Mouse (Mus musculus) spleen, adult 18-20 months (tissue): Measurements from ENCODE around the gene Acr.
A peak's percentile ranks its signal among the peaks of the same experiment; 100 is the strongest.

ENCODE experiments used
- DNase-seq, 2 experiments: peaks; one replicate each; pipeline ENCODE4 v3.0.0; 2022; ENCODE audit warnings: mixed read lengths in 2 of 2

Gene Acr

DNA sequence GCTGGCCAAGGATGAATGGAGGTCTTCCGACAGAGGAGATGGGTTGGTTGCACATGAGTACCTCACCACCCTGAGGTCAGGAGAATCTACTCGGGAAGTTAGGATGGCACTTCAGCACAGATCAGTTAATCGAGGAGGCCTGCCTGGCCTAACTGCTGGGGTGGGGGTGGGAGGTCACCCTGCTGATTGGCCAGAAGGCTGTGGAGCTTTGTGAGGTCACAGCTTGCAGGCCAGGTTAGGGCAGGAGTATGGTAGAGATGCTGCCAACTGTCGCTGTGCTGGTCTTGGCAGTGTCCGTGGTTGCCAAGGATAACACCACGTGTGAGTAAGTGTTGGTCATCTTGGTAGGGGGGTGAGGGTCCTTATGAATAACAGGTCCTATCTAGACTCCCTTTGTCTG is at the start of gene Acr:
TSS of gene Acr (plus strand) at position 213 of the 400 bp plus-strand sequence.
- DNase-seq, result no peak

DNA sequence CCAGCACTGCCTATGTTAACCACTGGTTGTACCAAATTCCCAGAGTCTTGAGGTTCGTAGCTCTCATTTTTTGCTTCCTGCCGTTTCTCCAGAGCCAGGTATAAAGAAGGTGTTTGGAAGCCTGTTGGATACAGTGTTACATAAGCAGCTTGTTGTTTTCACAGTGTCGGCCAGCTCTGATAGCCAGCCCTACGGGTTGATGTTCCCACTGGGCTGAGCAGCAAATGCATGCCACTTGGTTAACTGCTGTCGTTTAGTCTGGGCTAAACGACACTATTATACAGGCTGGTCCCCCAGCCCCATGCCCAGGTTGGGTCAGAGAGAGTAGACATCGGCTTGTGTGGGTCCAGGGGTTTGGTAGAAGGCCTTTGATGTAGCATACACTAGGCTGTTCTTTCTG is 46.2 kb upstream of the Acr start:
- no peak for DNase-seq

DNA sequence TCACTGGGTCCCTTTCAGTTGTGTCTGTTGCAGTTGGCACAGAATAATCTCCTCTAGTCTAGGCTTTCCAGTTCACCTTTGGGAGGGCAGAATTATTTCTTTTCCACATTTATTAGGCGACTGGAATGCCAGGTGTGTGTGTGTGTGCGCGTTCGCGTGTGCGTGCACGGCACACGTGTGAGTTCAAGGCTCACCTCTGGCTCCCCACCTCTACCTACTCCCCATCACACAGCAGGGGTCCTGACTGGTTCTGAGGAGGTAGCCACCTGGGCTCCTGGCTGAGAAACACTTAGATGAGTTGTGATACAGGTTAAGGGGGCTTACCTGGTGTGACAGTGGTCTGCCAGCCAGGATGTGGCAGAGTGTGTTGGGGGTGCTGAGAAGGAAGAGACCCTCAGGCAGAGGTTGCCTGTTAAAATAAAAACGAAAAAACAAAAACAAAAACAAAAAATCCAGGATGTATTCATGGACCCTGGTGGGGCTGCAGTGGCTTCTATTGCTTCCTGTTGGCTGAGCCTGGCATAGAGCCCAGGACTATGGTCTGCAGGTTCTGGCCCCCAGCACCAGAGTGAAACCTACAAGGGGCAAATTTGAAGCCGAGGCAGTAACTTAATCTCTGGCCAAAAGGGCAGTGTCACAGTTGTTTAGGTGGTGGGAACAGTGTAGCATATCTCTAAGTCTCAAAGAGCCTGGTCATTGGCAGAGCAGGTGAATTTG is 45.4 kb upstream of the Acr start:
- no peak for DNase-seq

DNA sequence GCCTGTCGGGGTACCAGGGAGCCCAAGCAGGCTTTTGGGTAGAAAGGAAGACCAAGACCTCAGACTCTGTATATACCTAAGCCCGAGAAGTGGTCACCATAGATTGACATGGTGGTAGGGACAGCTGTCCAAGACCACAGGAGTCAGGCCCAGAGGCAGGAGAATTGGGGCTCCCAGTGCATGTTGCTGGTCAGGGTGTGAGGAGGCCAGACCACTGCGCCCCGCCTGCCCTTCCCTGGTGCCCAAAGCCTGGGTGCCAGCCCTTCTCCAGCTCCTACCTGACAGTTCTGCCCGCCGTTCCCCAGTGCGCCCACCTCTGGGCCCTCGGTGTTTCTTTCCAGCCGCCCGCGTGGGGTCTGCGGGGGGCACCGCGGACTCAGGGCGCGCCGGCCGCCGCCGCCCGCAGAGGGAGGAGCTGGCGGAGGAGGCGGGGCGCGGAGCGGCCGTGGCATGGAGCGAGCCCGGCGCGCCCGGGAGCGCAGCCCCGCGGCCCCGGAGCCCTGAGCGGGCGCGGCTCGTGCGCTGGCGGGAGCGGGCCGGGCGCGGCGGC is 44.8 kb upstream of the Acr start:
- no peak for DNase-seq

DNA sequence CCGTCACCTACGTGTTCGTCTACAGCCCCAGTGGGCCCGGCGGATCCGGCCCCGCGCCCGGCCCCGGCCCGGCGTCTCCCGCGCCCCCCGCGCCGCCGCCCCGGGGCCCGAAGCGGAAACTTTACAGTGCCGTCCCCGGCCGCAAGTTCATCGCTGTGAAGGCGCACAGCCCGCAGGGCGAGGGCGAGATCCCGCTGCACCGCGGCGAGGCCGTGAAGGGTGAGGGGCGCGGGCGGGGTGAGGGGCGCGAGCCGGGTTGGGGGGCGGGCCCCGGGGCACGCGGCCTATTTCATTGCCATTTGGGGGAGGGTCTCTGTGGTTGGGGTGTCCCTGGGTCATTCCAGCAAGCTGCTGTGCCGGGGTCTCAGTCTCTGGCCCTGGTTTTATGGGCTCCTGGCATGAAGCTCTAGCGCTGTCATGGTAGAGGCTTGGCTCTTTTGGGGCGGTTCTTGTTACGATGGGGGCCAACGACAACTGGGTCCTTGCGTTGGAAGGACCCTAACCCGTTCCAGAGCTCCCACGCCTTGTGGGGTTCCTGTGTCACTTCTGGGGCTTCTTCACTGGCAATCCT is 44.0 kb upstream of the Acr start:
- DNase-seq, result no peak

DNA sequence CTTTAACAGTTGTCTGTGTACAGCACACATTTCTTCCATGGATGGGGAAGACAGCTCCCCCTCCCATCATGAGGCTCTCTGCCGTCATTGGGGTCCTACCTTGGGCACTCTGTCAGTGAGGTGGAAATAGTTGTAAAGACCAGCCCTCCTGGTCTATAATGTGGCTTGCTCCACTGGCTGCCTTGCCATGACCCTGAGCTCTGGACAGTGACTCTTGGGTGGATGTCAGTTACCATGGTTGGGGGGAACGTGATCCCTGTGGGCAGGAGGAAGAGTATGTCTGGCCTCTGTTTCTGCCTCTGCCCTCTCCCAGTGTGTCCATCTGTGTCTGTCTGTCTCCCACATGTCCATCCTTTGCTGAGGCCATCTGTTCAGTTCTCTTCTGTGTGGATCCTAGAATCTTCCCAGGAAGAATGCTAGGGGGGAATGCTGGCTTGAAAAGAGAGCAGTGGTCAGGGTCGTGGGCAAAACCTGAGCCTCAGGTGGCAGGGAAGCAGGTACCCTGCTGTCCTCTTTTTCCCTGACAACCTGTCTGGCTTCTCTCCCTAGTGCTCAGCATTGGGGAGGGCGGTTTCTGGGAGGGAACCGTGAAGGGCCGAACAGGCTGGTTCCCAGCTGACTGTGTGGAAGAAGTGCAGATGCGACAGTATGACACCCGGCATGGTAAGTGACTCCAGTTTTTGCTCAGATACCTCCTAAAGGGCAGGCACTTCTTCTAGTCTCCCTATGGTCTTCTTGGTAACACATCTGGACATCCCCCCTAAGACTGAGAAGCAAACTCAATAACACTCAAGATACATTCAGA is 43.3 kb upstream of the Acr start:
- no peak for DNase-seq

DNA sequence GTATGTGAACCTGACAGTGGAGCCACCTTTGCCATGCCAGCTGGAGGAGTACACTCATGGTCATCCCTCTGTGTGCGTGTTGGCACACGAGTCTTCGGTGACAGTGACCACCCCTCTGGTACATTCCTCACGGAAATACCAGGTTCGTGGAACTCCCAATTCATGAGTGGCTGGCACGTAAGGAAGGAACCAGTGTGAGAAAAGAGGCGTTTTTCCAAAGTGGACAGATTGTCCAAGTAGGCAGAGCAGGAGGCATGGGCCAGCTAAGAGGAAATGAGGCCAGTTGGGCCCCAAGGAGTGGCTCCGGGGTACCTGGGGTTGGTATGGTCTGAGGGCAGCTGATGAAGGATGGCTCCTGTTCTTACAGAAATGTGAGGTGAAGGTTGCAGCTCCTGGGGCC is 42.7 kb upstream of the Acr start:
- no peak for DNase-seq

DNA sequence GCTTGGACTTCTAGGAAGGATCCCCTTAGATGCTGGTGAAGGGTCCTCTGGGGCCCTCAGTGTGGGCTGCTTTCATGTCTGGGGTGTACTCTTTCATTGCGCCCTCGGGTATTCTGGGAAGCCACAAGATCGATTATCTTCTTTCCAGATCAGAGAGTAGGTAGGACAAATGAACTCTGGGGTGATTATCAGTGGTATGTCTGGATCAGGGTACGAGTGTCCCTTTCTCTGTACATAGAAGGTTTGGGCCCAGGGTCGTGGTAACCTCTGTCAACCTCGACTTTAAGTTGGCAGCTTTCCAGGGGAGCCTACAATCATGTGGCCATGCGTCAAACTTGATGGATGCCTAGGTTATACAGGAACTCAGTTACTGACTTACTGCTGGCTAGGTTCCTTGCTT is 42.2 kb upstream of the Acr start:
- DNase-seq, result no peak

DNA sequence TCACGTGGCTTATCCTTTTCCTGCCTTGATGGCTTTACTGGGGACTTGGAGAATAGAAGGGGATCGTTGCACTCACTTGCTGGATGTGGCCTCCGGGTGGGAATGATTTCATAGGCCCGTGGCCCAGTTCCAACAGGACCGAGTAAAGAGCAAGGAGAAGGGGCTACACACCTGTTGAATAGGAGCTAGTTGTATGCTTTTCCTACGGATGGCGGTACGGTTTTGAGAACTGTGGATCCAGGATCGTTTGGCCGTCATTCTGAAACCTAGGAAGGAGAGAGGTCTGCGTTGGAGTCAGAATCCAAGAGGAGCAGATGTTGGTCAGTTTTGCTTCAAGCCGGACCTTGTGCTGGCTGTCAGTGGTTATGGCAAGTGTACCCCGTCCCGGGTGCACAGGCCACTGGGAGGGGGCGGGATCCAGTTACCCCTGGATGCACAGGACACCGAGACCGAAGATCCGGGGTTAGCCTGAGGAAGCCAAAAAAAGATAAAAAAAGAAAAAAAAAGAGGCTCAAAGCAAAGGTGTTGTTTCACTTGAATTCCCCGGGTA is 41.3 kb upstream of the Acr start:
- DNase-seq, result no peak

DNA sequence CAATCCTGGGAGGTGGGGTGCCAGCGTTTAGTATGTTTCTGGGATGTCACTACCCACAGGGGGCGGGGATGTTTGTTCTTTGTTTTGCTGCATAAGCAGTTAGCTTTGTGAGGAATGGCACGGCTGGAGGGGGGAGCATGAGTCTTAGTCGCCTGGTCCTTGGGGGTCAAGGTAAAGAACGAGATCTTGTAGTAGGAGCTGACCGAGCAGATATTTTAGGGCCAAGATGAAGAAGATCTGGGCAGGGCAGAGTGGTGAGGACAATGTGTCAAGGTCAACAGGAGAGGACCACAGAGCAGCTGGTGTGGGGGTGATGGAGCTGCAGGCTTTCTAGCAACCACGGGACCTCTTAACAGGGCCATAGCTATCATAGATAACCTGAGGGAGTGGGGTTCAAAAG is 40.7 kb upstream of the Acr start:
- no peak for DNase-seq

DNA sequence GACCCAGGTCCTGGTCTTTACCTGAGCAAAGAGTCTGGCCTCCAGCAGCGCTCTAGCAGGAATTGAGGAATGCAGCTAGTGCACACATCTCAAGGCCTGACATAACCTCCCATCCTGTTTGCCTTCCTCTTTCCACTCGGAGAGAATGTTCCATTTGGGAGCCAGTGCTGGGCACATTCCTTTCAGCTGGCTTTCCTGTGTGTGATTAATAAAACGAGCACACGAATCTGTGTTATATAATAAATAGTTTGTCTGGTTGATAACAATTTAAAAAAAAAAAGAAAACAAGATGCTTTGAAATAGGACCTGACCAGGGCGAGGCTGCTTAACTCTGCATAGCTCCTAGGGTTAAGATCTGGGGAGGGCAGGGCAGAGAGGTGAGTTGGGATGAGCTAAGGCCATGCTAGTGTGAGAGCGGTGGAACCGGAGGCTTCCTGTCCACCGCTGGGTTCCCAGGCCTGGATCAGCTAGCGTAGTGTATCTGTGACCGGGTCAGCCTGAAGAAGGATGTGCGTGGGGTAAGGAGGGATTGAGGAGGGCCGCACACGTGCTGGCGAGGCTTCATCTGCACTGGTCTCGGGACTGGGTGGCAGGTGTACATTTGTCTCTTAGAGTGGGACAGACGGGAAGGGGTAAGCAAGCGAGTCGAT is 39.8 kb upstream of the Acr start:
- DNase-seq, result no peak

DNA sequence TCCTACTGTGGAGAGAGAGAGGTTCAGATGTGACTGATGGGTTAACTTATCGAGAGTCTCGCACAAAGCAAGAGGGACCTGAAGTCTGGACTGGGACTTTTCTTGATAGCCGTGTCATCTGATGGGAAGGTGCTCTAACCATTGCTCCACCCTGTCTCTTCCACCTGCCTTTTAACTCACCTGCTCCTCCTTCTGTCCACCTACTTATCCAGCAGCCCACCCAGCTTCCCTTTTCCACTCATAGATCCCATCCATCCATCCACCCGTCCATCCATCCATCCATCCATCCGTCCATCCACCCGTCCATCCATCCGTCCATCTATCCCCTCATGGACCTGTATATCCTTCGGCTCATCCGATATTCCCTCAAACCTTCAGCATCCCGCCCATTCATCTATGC is 39.2 kb upstream of the Acr start:
- DNase-seq, result no peak

DNA sequence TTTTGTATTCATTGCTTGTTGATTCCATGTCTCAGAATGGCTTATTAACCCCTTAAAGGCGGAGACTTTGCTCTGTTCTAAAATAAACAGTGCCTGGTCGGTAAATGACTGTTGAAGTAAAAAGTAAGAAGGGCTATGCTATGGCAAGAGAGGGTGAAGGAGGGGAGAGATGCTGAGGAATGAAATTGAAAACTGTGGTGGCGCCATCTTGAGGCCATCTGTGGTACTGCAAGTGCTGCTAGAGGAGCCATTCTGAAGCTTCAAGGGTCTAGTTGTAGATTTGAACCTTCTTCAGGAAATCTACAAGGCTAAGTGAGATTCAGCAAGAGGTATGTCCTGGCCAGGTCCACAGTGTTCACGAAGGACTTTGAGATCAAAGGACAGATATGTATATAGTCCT is 37.8 kb upstream of the Acr start:
- DNase-seq, result peak in 1 of 2 experiments; percentile 40

DNA sequence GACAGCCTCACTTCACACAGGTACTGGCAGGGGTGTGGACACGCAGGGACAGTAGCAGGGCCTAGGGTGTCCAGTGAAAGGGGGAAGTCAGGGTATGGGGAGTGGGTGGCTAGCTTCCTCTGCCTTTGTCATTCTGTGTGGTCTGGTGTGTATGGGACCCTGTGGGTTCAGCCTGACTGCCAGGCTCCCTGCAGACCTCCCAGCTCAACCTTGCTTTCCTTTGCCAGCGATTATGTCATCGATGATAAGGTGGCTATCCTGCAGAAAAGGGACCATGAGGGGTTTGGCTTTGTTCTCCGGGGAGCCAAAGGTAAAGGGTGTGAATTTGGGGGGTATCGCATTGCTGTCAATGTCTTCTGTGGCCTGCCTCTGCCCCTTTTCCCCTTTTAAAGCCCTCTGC is 36.7 kb upstream of the Acr start:
- DNase-seq, result no peak

DNA sequence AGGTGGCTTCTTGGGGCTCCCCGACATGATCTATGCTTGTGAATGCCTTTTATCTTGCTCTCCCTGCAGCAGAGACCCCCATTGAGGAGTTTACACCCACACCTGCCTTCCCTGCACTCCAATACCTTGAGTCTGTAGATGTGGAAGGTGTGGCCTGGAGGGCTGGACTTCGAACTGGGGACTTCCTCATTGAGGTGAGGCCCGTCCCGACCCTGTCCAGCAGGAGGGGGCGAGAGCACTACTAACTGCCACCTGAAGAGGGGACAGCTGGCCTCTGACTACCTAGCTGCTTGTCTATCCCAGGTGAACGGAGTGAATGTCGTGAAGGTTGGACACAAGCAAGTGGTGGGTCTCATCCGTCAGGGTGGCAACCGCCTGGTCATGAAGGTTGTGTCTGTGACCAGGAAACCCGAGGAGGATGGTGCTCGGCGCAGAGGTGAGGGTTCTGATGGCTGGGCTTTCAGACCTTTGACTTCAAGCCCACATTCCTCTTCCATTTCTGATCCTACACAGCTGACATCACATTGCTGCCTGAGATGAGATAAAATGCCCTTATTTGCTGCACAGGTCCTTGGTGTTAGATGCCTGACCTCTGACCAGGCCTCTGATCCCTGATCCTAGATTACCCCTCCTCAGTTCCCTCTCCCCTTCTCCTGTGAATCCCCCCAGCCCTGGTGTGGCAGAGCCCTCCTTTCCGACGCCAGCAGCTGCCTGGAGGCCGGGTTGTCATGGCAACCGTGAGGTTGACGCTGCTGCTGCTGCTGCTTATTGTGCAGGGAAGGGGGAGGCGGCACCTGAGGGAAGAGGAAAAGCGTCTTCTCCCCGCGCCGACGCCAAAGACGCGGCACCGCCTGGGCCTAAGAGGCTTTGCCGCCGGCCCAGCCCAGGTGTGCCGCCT is 35.9 kb upstream of the Acr start:
- DNase-seq, result no peak

DNA sequence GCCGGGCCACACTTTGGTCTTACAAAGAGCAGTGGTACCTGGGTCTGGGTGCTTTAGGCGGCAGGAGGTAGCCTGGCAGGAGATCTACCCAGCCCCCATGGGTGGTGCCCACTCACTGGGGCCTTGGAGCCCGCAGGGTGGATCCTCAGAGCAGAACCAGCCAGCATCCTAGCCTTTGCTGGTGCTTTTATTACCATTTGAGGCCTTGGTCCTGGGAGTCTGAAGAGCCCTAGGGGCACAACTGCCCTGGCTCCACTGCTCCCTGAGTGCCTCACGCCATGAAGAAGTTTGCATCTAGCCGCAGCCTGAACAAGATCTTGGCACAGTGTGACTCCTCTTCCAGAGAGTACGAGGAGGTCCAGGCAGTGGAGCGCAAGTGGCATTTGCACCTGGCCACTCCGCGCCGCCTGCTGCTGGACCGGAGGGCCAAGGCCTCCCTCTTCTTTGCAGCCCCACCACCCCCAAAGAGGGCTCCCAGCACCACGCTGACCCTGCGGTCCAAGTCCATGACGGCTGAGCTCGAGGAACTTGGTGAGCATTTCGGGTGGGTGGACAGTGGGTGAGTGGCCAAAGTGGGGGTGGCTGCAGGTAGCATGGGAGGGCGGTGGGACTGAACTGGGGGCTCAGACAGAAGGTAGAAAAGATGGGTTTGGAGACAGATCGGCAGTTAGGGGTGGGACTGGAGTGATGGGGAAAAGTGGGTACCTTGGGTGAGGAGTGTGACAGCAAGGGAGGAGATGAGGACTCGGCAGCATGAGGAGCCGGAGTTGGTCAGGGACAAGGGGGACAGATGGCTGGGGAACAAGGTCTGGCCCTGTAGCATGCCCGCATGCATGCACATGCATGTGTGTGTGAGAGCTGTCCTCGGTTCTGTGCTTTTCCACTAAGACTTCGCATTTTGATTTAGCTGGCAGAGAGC is 34.9 kb upstream of the Acr start:
- DNase-seq, result no peak

DNA sequence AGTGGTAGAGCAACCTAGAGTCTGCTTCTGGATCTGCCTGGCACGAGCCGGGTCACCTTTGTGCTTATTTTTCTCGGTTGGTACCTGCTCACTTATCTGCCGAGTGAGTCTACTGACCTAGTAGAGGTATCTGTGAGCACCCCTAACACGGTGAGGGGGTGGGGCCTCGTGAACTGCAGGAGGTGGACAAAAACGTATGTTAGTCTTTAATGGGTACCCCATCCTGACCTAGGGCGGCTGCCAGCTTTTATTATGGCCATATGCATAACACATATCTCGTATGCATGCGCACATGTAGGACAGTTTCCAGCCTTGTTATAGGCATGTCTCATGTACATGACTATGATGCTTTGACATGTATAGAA is 34.3 kb upstream of the Acr start:
- no peak for DNase-seq

DNA sequence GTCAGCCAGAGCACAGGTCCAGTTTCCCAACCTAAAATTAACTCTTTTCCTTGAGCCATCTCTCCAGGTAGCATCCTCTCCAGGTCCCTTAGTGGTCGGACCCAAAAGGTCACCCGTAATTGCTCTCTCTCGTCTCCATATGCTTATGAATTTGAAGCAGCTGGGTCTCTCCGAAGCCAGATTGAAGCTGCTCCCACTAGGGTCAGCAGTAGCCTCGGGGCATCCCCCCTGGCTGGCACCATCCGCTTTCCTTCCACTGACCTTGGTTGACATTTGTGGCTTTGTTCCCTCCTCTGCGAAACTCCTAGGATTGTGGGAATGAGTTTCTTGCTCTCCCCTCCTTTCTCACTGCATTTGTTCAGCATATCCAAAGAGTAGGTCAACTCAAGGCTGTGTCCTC is 24.0 kb upstream of the Acr start:
- no peak for DNase-seq

DNA sequence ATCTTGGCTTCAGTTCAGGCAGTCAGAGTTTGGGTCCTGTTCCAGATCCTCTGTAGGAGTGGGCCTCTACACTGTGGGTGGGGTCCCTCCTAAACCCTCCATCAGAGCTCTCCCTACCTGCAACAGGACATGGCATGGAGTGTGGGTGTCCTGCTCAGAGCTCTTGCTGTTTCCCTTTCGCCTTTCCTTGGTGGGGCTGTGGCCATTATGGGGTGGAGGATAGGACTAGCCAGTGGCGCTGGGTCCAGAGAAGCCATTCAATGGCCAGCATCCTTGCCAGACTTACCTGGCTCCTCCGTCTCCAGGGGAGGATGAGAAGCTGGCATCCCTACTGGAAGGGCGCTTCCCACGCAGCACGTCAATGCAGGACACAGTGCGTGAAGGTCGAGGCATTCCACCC is 20.8 kb upstream of the Acr start:
- DNase-seq, result no peak

DNA sequence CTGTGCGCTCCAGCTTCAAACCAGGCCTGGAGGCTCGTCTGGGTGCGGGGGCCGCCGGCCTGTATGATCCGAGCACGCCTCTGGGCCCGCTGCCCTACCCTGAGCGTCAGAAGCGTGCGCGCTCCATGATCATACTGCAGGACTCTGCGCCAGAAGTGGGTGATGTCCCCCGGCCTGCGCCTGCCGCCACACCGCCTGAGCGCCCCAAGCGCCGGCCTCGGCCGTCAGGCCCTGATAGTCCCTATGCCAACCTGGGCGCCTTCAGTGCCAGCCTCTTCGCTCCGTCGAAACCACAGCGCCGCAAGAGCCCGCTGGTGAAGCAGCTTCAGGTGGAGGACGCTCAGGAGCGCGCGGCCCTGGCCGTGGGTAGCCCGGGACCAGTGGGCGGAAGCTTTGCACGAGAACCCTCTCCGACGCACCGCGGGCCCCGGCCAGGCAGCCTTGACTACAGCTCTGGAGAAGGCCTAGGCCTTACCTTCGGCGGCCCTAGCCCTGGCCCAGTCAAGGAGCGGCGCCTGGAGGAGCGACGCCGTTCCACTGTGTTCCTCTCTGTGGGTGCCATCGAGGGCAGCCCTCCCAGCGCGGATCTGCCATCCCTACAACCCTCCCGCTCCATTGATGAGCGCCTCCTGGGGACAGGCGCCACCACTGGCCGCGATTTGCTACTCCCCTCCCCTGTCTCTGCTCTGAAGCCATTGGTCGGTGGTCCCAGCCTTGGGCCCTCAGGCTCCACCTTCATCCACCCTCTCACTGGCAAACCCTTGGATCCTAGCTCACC is 20.1 kb upstream of the Acr start:
- DNase-seq, result no peak
